Mouse (Mus musculus) bone marrow, adult 2 months (tissue): ENCODE data around the gene Rab40c.

Experiments used
- CTCF ChIP-seq: fragments of 200-500 bp; IDR thresholded peaks from 2 replicates; pipeline ENCODE4 v1.5.1; 2011; ENCODE audit warnings: low read length, control low read depth; ENCODE audit not compliant: control insufficient read depth, insufficient read depth
- POLR2A ChIP-seq: fragments of 200-500 bp; IDR thresholded peaks from 2 replicates; pipeline ENCODE4 v1.6.1; 2011; ENCODE audit warnings: low read depth, mild to moderate bottlenecking, control low read depth, low read length, borderline replicate concordance; ENCODE audit not compliant: control insufficient read depth

- no peak for TF ChIP-seq POLR2A
- no peak for TF ChIP-seq CTCF
Measured at GRCm38 (mm10) chr17:25942597-25943151, 23.1 kb upstream of the Rab40c start.
